Mouse (Mus musculus) forebrain, postnatal 0 days (tissue): ENCODE data around the gene Nat8f5. TPM values are rescaled to one million over a fixed set of nuclear protein-coding genes. Genes with fewer than 3 reads are reported as not detected.
A peak's percentile ranks its signal among the peaks of the same experiment; 100 is the strongest.
"Not testable (repeated sequence)": the region's sequence is repeated elsewhere in the genome, so short reads cannot be mapped to it uniquely, and the experiment has no call there.

Experiments used
- ATAC-seq: fragments of 200-750 bp; cut with Nextera tagmentation; 2 replicates; pipeline ENCODE4 v1.8.0; 2017; ENCODE audit warnings: mild to moderate bottlenecking, moderate library complexity
- DNase-seq: peaks from one replicate; pipeline ENCODE4 v3.0.0-alpha.2; 2015
- H3K27ac ChIP-seq: fragments of 300-500 bp; sonication (generic); 2 replicates; pipeline ENCODE4 v1.5.1; 2014; ENCODE audit warnings: low read depth, mild to moderate bottlenecking, antibody characterized with exemption, low read length, moderate library complexity, mixed read lengths
- H3K27me3 ChIP-seq: fragments of 300-500 bp; sonication (generic); 2 replicates; pipeline ENCODE4 v1.6.1; 2014; ENCODE audit warnings: mild to moderate bottlenecking, low read length, mixed read lengths; ENCODE audit not compliant: insufficient read depth
- H3K36me3 ChIP-seq: fragments of 300-500 bp; sonication (generic); 2 replicates; pipeline ENCODE4 v1.6.1; 2014; ENCODE audit warnings: mild to moderate bottlenecking, moderate library complexity; ENCODE audit not compliant: insufficient read depth
- H3K4me1 ChIP-seq: fragments of 300-500 bp; sonication (generic); 2 replicates; pipeline ENCODE4 v1.6.1; 2014; ENCODE audit warnings: antibody characterized with exemption; ENCODE audit not compliant: insufficient read depth
- H3K4me2 ChIP-seq: fragments of 300-500 bp; sonication (generic); 2 replicates; pipeline ENCODE4 v1.6.1; 2014; ENCODE audit warnings: low read depth, mild to moderate bottlenecking, moderate library complexity
- H3K4me3 ChIP-seq: fragments of 300-500 bp; sonication (generic); 2 replicates; pipeline ENCODE4 v1.5.1; 2014; ENCODE audit warnings: low read depth, low read length, mixed read lengths
- H3K9ac ChIP-seq: fragments of 300-500 bp; sonication (generic); 2 replicates; pipeline ENCODE4 v1.6.1; 2014; ENCODE audit warnings: mild to moderate bottlenecking
- H3K9me3 ChIP-seq: fragments of 300-500 bp; sonication (generic); 2 replicates; pipeline ENCODE4 v1.6.1; 2016; ENCODE audit warnings: low read length
- CTCF ChIP-seq: sonication (generic); IDR thresholded peaks from 2 replicates; pipeline ENCODE4 v1.5.1; 2016; ENCODE audit warnings: antibody characterized with exemption, control low read depth, low read depth
- WGBS: fragments of 180-500 bp; shearing (Covaris S2); extraction: QIAGEN DNeasy Blood & Tissue Kit; methylation state at CpG from one replicate; pipeline ENCODE4 v1.1.7; 2014; 5-methylcytosine and 5-hydroxymethylcytosine counted together
- polyA plus RNA-seq: library from polyadenylated mRNA; unstranded; fragments of >200 nt; fragmentation: Nextera tagmentation; extraction: Ambion mirVana; gene quantifications from 2 replicates; pipeline ENCODE4 v1.2.1, GENCODE M21; 2015
- total RNA-seq: library from RNA; depleted of rRNA; stranded (reverse); fragments of >200 nt; gene quantifications from 2 replicates; pipeline ENCODE4 v1.2.3, GENCODE M21; 2014

Gene Nat8f5
- total and polyA plus RNA-seq, 2 experiments from 2014 or later, result 0.42 TPM; not detected in 1

GRCm38 (mm10) chr6:85831796-85832321, 11.1 kb upstream of the Nat8f5 start, which contains the start of gene Nat8:
Gene Nat8 (minus strand): TSS chr6:85832082.
- Histone ChIP-seq H3K4me2 (no peak within 1 kb of the TSS), H3K27me3 (no peaks in the 10 kb centered on the region), H3K9me3 (no peaks in the 10 kb centered on the region), H3K27ac (no peak within 1 kb of the TSS), H3K9ac (no peak within 1 kb of the TSS), H3K36me3 (no peaks in the 10 kb centered on the region), H3K4me1 (no peaks in the 10 kb centered on the region), H3K4me3 (no peak within 1 kb of the TSS)
- ATAC-seq, result no peak
- TF ChIP-seq CTCF, result no peak
- 90% methylated on average over 7 of the region's 7 CpGs for WGBS
- no peak for DNase-seq

- Histone ChIP-seq H3K36me3 (no peaks in the 10 kb centered on the region), H3K27me3 (no peaks in the 10 kb centered on the region), H3K27ac (no peak overlapping the region), H3K9ac (no peak overlapping the region), H3K4me2 (no peak overlapping the region), H3K4me1 (no peaks in the 10 kb centered on the region), H3K4me3 (no peak overlapping the region), H3K9me3 (no peaks in the 10 kb centered on the region)
- WGBS, result 65% methylated on average over 1 of the region's 1 CpGs
- ATAC-seq (no peak), DNase-seq (no peak)
- no peak for TF ChIP-seq CTCF
These were observed 8.7 kb upstream of the Nat8f5 start for GRCm38 (mm10) chr6:85829462-85829861.

- Histone ChIP-seq H3K9ac (no peak overlapping the region), H3K4me2 (no peak overlapping the region), H3K4me1 (no peaks in the 10 kb centered on the region), H3K9me3 (no peaks in the 10 kb centered on the region), H3K36me3 (no peaks in the 10 kb centered on the region), H3K27me3 (no peaks in the 10 kb centered on the region), H3K4me3 (no peak overlapping the region), H3K27ac (no peak overlapping the region)
- DNase-seq (no peak), ATAC-seq (no peak)
- no peak for TF ChIP-seq CTCF
- WGBS, result 89% methylated on average over 2 of the region's 2 CpGs
These were observed 5.1 kb upstream of the Nat8f5 start for GRCm38 (mm10) chr6:85825886-85826285.

GRCm38 (mm10) chr6:85823382-85824090, 2.8 kb upstream of the Nat8f5 start:
- ATAC-seq (no peak), DNase-seq (no peak)
- Histone ChIP-seq H3K27me3 (no peaks in the 10 kb centered on the region), H3K36me3 (no peaks in the 10 kb centered on the region), H3K4me3 (no peak overlapping the region), H3K9me3 (no peaks in the 10 kb centered on the region), H3K4me2 (no peak overlapping the region), H3K4me1 (no peaks in the 10 kb centered on the region), H3K27ac (no peak overlapping the region), H3K9ac (no peak overlapping the region)
- 82% methylated on average over 1 of the region's 1 CpGs for WGBS
- no peak for TF ChIP-seq CTCF

GRCm38 (mm10) chr6:85822286-85822685, 1.5 kb upstream of the Nat8f5 start:
- Histone ChIP-seq H3K36me3 (no peaks in the 10 kb centered on the region), H3K9ac (no peak overlapping the region), H3K27me3 (no peaks in the 10 kb centered on the region), H3K4me3 (no peak overlapping the region), H3K27ac (no peak overlapping the region), H3K9me3 (no peaks in the 10 kb centered on the region), H3K4me2 (no peak overlapping the region), H3K4me1 (no peaks in the 10 kb centered on the region)
- DNase-seq (no peak), ATAC-seq (no peak)
- 80% methylated on average over 4 of the region's 4 CpGs for WGBS
- TF ChIP-seq CTCF, result no peak

GRCm38 (mm10) chr6:85818338-85818737, 2.4 kb downstream of the Nat8f5 start:
- Histone ChIP-seq H3K9me3 (no peaks in the 10 kb centered on the region), H3K36me3 (no peaks in the 10 kb centered on the region)
- 28% methylated on average over 1 of the region's 1 CpGs for WGBS

GRCm38 (mm10) chr6:85813339-85813738, 7.4 kb downstream of the Nat8f5 start:
- H3K27me3 ChIP-seq, result no peaks in the 10 kb centered on the region
- no peaks in the 10 kb centered on the region for H3K36me3 ChIP-seq
- no peak overlapping the region for H3K9ac ChIP-seq
- DNase-seq, result no peak
- H3K27ac ChIP-seq, result no peak overlapping the region
- H3K4me2 ChIP-seq, result no peak overlapping the region
- 86% methylated on average over 2 of the region's 2 CpGs for WGBS
- H3K9me3 ChIP-seq, result no peaks in the 10 kb centered on the region
- no peak for ATAC-seq
- no peak for TF ChIP-seq CTCF
- no peak overlapping the region for H3K4me3 ChIP-seq
- no peaks in the 10 kb centered on the region for H3K4me1 ChIP-seq

More at GRCm38 (mm10) chr6:85818338-85818737, 2.4 kb downstream of the Nat8f5 start:
- no peak for TF ChIP-seq CTCF
- Histone ChIP-seq H3K27me3 (no peaks in the 10 kb centered on the region), H3K27ac (no peak overlapping the region), H3K4me3 (no peak overlapping the region), H3K9ac (no peak overlapping the region), H3K4me2 (no peak overlapping the region), H3K4me1 (no peaks in the 10 kb centered on the region)
- no peak for ATAC-seq
- peak; percentile 1 for DNase-seq

- not testable (repeated sequence) for ATAC-seq, H3K4me3 ChIP-seq, H3K27me3 ChIP-seq, H3K36me3 ChIP-seq, H3K4me1 ChIP-seq, H3K9ac ChIP-seq, H3K9me3 ChIP-seq, H3K27ac ChIP-seq, H3K4me2 ChIP-seq, DNase-seq
- 44% methylated on average over 3 of the region's 3 CpGs for WGBS
These were observed 9.7 kb downstream of the Nat8f5 start for GRCm38 (mm10) chr6:85810942-85811537.

GRCm38 (mm10) chr6:85810514-85810913, 10.3 kb downstream of the Nat8f5 start:
- 97% methylated on average over 2 of the region's 3 CpGs for WGBS
- H3K27me3 ChIP-seq, H3K9me3 ChIP-seq, H3K4me3 ChIP-seq, H3K4me2 ChIP-seq, H3K36me3 ChIP-seq, H3K9ac ChIP-seq, H3K4me1 ChIP-seq, ATAC-seq, DNase-seq, H3K27ac ChIP-seq: not testable (repeated sequence)

GRCm38 (mm10) chr6:85809784-85810183, 11.0 kb downstream of the Nat8f5 start:
- H3K9me3 ChIP-seq, H3K27me3 ChIP-seq, H3K27ac ChIP-seq, H3K4me3 ChIP-seq, H3K4me1 ChIP-seq, H3K36me3 ChIP-seq, H3K4me2 ChIP-seq, DNase-seq, H3K9ac ChIP-seq, ATAC-seq: not testable (repeated sequence)
- 71% methylated on average over 2 of the region's 3 CpGs for WGBS
